Mouse (Mus musculus) midbrain, embryonic 12.5 days (tissue): ENCODE measurements at regions not wholly inside any gene's neighbourhood (a gene's known extent, or its start where the extent isn't known, plus 50 kb on each side); places are given as distances from the start of the nearest gene placed in this dataset.

Experiments
- ATAC-seq: fragments of 200-750 bp; cut with Nextera tagmentation; 2 replicates; pipeline ENCODE4 v1.8.0; 2017; ENCODE audit warnings: low read depth, moderate TSS enrichment, moderate library complexity; ENCODE audit not compliant: low FRiP score
- H3K27ac ChIP-seq: fragments of 300-500 bp; sonication (generic); replicated peaks from 2 replicates; pipeline ENCODE4 v1.5.1; 2016; ENCODE audit warnings: mild to moderate bottlenecking
- H3K27me3 ChIP-seq: fragments of 300-500 bp; sonication (generic); 2 replicates; pipeline ENCODE4 v1.6.1; 2016; ENCODE audit warnings: mild to moderate bottlenecking
- H3K36me3 ChIP-seq: fragments of 300-500 bp; sonication (generic); 2 replicates; pipeline ENCODE4 v1.6.1; 2016
- H3K4me1 ChIP-seq: fragments of 300-500 bp; sonication (generic); 2 replicates; pipeline ENCODE4 v1.6.1; 2016
- H3K4me2 ChIP-seq: fragments of 300-500 bp; sonication (generic); replicated peaks from 2 replicates; pipeline ENCODE4 v1.6.1; 2016; ENCODE audit warnings: mild to moderate bottlenecking, moderate library complexity
- H3K4me3 ChIP-seq: fragments of 300-500 bp; sonication (generic); 2 replicates; pipeline ENCODE4 v1.5.1; 2016; ENCODE audit warnings: mild to moderate bottlenecking
- H3K9ac ChIP-seq: fragments of 300-500 bp; sonication (generic); replicated peaks from 2 replicates; pipeline ENCODE4 v1.6.1; 2016; ENCODE audit warnings: mild to moderate bottlenecking, moderate library complexity
- H3K9me3 ChIP-seq: fragments of 300-500 bp; sonication (generic); 2 replicates; pipeline ENCODE4 v1.6.1; 2016; ENCODE audit warnings: mild to moderate bottlenecking
- WGBS: fragments of 180-500 bp; shearing (Covaris S2); methylation state at CpG from one replicate; pipeline ENCODE4 v1.1.7; 2016; 5-methylcytosine and 5-hydroxymethylcytosine counted together

DNA sequence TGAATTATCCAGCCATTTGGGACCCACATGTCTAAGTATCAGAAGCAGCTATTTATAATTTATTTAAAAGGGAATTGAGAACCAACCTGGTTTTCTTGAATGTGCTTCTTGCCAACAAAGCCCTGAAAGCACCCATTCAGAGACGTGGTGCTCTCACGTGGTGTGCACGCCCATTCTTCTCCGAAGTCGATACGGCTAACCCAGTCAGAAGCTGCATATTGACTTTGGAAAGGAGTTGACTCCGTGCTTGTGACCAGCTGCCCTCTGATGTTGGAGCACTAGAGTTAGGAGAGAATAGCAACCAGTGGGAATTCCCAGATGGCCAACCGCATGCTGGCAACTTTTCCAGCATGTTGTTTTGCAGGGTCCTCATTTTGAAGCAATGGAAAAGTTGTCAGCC lies 240.2 kb upstream of the Lrtm1 start:
- Histone ChIP-seq H3K4me3 (no peak overlapping the region), H3K27me3 (no peaks in the 10 kb centered on the region), H3K9me3 (no peaks in the 10 kb centered on the region), H3K27ac (no peak overlapping the region), H3K4me2 (no peak overlapping the region), H3K9ac (no peak overlapping the region), H3K36me3 (no peaks in the 10 kb centered on the region), H3K4me1 (no peaks in the 10 kb centered on the region)
- WGBS = 92% methylated on average over 8 of the region's 8 CpGs
- ATAC-seq = no peak

- Histone ChIP-seq H3K4me2 (no peak overlapping the region), H3K9me3 (no peaks in the 10 kb centered on the region), H3K27ac (no peak overlapping the region), H3K27me3 (no peaks in the 10 kb centered on the region), H3K9ac (no peak overlapping the region), H3K36me3 (no peaks in the 10 kb centered on the region), H3K4me3 (no peak overlapping the region), H3K4me1 (no peaks in the 10 kb centered on the region)
- no peak for ATAC-seq
- WGBS = 90% methylated on average over 7 of the region's 7 CpGs
Observed at GRCm38 (mm10) chr14:28781660-28782059, 236.3 kb upstream of the Lrtm1 start.

DNA sequence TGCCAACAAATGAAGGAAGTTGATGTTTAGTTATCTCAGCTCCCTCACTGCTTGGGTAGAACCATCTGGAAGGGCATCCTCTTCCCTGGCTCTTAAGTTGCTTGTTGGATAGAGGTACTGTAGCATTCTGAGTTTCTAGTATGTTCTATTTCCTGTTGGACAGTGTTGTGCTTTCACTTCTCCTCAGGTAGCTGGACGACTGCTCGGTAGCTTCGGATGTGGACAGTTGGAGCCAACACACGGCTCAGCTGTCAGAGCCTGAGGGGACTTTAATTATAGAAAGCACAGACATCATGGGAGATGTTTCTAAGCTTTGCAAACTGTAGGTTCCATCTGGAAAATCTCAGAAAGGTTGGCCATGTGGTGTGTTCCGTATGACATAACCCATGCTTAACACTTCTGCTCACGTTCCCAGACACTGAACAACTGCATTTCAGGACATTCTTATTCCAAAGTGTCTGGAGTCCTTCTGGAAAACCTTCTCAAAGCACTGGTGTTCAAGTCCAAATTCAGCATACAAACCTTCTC lies 233.8 kb upstream of the Lrtm1 start:
- Histone ChIP-seq H3K9ac (no peak overlapping the region), H3K27me3 (no peaks in the 10 kb centered on the region), H3K4me3 (no peak overlapping the region), H3K27ac (no peak overlapping the region), H3K36me3 (no peaks in the 10 kb centered on the region), H3K4me2 (no peak overlapping the region), H3K4me1 (no peaks in the 10 kb centered on the region), H3K9me3 (no peaks in the 10 kb centered on the region)
- 91% methylated on average over 6 of the region's 6 CpGs for WGBS
- ATAC-seq = no peak

GRCm38 (mm10) chr14:28798290-28798689 lies 219.7 kb upstream of the Lrtm1 start:
- WGBS = 2% methylated on average over 4 of the region's 4 CpGs
- ATAC-seq = no peak
- no peak overlapping the region for H3K27ac ChIP-seq
- H3K36me3 ChIP-seq = no peaks in the 10 kb centered on the region
- peaks cover 7% of the 10 kb centered on the region for H3K4me1 ChIP-seq
- no peak overlapping the region for H3K9ac ChIP-seq
- no peaks in the 10 kb centered on the region for H3K9me3 ChIP-seq
- H3K4me3 ChIP-seq = no peak overlapping the region
- peak overlapping the region; percentile 17; the same call in 1 of the 2 replicates for H3K4me2 ChIP-seq
- peaks cover 9% of the 10 kb centered on the region; the same call in 1 of the 2 replicates for H3K27me3 ChIP-seq

GRCm38 (mm10) chr14:28801681-28802080 lies 216.3 kb upstream of the Lrtm1 start:
- H3K27me3 ChIP-seq = peaks cover 9% of the 10 kb centered on the region; the same call in 1 of the 2 replicates
- ATAC-seq = no peak
- no peak overlapping the region for H3K4me2 ChIP-seq
- H3K27ac ChIP-seq = no peak overlapping the region
- H3K4me3 ChIP-seq = no peak overlapping the region
- peaks cover 3% of the 10 kb centered on the region; the same call in 1 of the 2 replicates for H3K9me3 ChIP-seq
- no peaks in the 10 kb centered on the region for H3K36me3 ChIP-seq
- H3K4me1 ChIP-seq = peaks cover 7% of the 10 kb centered on the region
- 73% methylated on average over 4 of the region's 4 CpGs for WGBS
- H3K9ac ChIP-seq = no peak overlapping the region

DNA sequence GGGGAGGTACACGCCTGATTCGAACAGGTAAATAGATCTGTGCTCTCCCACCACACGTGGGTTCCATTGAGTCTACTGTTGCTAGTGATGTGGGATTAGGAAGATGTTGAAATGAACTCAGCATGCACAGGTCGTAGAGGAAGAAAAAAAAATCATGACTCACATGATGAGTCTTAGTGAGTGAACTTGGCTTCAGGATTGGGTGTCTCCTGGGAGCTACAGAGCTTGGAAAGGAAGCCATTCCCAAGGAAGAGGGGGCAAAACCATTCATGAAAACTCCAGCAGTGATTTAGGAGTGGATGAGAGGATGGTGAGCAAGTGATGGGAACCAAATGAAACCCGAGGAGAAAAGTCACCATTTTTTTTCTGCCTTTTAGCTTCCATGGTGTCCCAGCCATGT lies 215.9 kb upstream of the Lrtm1 start:
- no peak for ATAC-seq
- H3K36me3 ChIP-seq = no peaks in the 10 kb centered on the region
- peaks cover 3% of the 10 kb centered on the region; the same call in 1 of the 2 replicates for H3K9me3 ChIP-seq
- no peak overlapping the region for H3K4me2 ChIP-seq
- H3K4me3 ChIP-seq = no peak overlapping the region
- H3K27ac ChIP-seq = no peak overlapping the region
- WGBS = 84% methylated on average over 5 of the region's 5 CpGs
- peaks cover 9% of the 10 kb centered on the region; the same call in 1 of the 2 replicates for H3K27me3 ChIP-seq
- peaks cover 7% of the 10 kb centered on the region for H3K4me1 ChIP-seq
- H3K9ac ChIP-seq = no peak overlapping the region

DNA sequence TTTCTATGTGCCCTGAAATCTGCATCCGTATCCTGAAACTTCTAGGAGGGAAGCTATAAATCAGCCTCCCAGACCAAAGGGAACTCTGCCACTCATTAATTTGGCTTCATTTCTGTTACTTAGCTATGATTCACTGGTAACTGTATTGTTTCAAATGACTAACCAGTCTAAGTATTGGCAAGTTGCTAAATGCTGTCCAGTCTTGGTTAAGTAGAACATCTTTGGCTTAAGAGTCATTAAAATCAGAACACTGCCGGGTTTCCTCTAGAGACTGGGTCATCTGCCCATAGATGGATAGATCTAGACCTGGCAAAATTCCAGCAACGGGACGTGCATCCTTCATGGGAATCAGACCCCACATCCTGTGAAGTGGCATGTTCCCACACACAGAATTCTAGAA lies 209.9 kb upstream of the Lrtm1 start:
- Histone ChIP-seq H3K36me3 (no peaks in the 10 kb centered on the region), H3K27ac (no peak overlapping the region), H3K9me3 (peaks cover 3% of the 10 kb centered on the region; the same call in 1 of the 2 replicates), H3K4me2 (no peak overlapping the region), H3K4me1 (peaks cover 5% of the 10 kb centered on the region; the same call in 1 of the 2 replicates), H3K4me3 (no peak overlapping the region), H3K9ac (no peak overlapping the region), H3K27me3 (no peaks in the 10 kb centered on the region)
- ATAC-seq = no peak
- WGBS = 95% methylated on average over 4 of the region's 4 CpGs

- Histone ChIP-seq H3K36me3 (no peaks in the 10 kb centered on the region), H3K9ac (no peak overlapping the region), H3K27me3 (no peaks in the 10 kb centered on the region), H3K9me3 (peaks cover 3% of the 10 kb centered on the region; the same call in 1 of the 2 replicates), H3K27ac (0 out of 2 replicates have a peak overlapping the region, but pooled peaks have one; percentile 11), H3K4me1 (peaks cover 5% of the 10 kb centered on the region; the same call in 1 of the 2 replicates), H3K4me2 (no peak overlapping the region), H3K4me3 (no peak overlapping the region)
- ATAC-seq = no peak
- 42% methylated on average over 5 of the region's 5 CpGs for WGBS
Observed at GRCm38 (mm10) chr14:28809355-28809754, 208.7 kb upstream of the Lrtm1 start.

GRCm38 (mm10) chr14:28820970-28821369 lies 197.0 kb upstream of the Lrtm1 start:
- Histone ChIP-seq H3K27me3 (no peaks in the 10 kb centered on the region), H3K27ac (no peak overlapping the region), H3K9ac (no peak overlapping the region), H3K4me2 (no peak overlapping the region), H3K9me3 (no peaks in the 10 kb centered on the region), H3K36me3 (no peaks in the 10 kb centered on the region), H3K4me1 (0 out of 2 replicates have a peak, but pooled peaks cover 3% of the 10 kb centered on the region), H3K4me3 (no peak overlapping the region)
- ATAC-seq = no peak
- WGBS = 81% methylated on average over 5 of the region's 5 CpGs

DNA sequence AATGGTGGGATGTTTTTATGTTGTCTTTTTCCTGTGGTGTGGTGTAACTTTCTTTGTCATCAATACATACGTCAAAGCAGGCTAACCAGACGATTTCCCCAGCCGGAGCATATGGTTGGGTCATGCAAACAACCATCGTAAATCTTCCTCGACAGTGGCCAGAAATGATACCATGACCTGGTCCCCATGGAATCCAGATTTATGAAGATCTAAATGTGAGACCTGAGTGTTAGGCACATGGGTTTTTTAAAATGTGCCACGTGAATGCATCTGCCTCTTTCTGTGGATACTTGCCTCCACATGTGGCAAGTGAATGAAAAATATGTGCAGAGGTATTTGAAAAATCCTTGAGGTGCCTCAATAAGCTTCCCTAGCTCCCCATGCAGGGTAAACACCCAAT lies 190.8 kb upstream of the Lrtm1 start:
- Histone ChIP-seq H3K9ac (no peak overlapping the region), H3K36me3 (no peaks in the 10 kb centered on the region), H3K4me2 (no peak overlapping the region), H3K27ac (no peak overlapping the region), H3K9me3 (no peaks in the 10 kb centered on the region), H3K4me1 (no peaks in the 10 kb centered on the region), H3K27me3 (no peaks in the 10 kb centered on the region), H3K4me3 (no peak overlapping the region)
- 82% methylated on average over 6 of the region's 6 CpGs for WGBS
- ATAC-seq = no peak

- no peaks in the 10 kb centered on the region for H3K9me3 ChIP-seq
- no peak overlapping the region for H3K9ac ChIP-seq
- H3K36me3 ChIP-seq = no peaks in the 10 kb centered on the region
- H3K4me1 ChIP-seq = no peaks in the 10 kb centered on the region
- H3K4me3 ChIP-seq = no peak overlapping the region
- no peak for ATAC-seq
- H3K4me2 ChIP-seq = no peak overlapping the region
- H3K27ac ChIP-seq = no peak overlapping the region
- no peaks in the 10 kb centered on the region for H3K27me3 ChIP-seq
Observed at GRCm38 (mm10) chr14:28837117-28837516, 180.9 kb upstream of the Lrtm1 start.

DNA sequence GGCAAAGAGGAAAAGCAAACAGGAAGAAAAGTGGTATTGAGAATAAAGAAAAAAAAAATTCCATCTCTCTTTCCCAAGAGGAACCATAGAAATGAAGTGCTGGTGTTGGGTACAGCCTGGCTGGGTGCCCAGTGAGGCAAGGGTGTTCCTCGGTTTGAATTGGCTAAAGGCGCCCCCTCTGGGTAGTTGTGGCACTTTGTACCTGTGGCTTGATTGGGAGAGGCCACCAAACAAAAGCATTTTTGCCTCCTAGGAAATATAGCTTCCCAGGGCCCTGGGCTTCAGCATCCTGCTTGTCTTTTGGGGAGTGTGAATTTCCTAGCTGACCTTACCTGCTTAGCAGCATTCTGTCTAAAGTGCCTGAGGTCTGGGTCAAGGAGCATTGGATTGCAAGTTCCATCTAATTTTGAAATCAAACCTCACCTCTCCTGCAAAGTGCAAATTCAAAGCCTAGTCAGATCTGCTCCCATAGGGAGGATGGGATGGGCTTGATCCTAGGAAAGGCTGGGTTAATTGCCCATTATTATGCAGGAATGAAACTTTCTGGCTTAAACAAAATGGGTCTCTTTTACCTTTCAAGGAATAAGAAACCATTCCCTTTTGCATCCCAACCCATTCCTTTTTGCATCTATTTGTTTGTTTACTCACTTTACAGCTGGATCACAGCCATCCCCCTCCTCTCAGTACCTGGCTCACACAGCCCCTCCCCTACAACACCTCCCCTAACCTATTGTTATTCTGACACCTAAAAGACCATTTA lies 169.0 kb upstream of the Lrtm1 start:
- Histone ChIP-seq H3K9me3 (no peaks in the 10 kb centered on the region), H3K4me3 (no peak overlapping the region), H3K27me3 (no peaks in the 10 kb centered on the region), H3K36me3 (no peaks in the 10 kb centered on the region), H3K4me1 (no peaks in the 10 kb centered on the region), H3K9ac (no peak overlapping the region), H3K27ac (no peak overlapping the region), H3K4me2 (no peak overlapping the region)
- 13% methylated on average over 2 of the region's 2 CpGs for WGBS
- ATAC-seq = no peak
